Mouse (Mus musculus) olfactory bulb, adult 2 months (tissue): ENCODE data around the gene Gng2.

Experiments
- CTCF ChIP-seq: fragments of 200-500 bp; IDR thresholded peaks from 2 replicates; pipeline ENCODE4 v1.5.1; 2012; ENCODE audit warnings: low read depth, mild to moderate bottlenecking, low read length, moderate library complexity; ENCODE audit not compliant: insufficient read depth
- POLR2A ChIP-seq: fragments of 200-500 bp; IDR thresholded peaks from 2 replicates; pipeline ENCODE4 v1.6.1; 2012; ENCODE audit warnings: mild to moderate bottlenecking, low read depth, low read length, moderate library complexity; ENCODE audit not compliant: insufficient read depth

DNA sequence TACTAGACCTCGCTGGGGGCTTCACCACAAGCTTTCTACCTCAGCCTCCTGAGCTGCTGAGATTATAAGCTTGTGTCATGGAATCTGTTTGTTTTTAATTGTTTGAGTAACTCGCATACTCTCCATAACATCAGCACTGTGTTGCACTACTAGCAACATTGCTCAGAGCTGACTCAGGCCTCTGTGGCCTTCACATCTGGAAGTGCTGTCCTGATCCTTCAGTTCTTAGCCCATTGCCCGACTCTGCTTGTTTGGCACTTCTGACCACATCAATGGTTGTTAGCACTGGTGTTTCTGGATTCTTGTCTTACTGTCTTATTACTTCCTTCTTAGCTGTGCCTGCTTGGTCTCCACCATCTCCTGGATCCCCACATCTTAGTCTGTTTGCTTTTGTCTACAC is 64.5 kb downstream of the Gng2 start:
- TF ChIP-seq CTCF (no peak), POLR2A (no peak)
